Mouse (Mus musculus) v-Abl transformed pro-B cells (cell line): ENCODE results near the gene Scn10a.

Experiments
- in situ Hi-C, 2 experiments: fragments of 400-800 bp; cut with MboI; formaldehyde crosslinking; loops; one replicate each; pipeline ENCODE4 v1.15.1; 2025; ENCODE audit not compliant: unreplicated experiment in 2 of 2

Gene Scn10a

DNA sequence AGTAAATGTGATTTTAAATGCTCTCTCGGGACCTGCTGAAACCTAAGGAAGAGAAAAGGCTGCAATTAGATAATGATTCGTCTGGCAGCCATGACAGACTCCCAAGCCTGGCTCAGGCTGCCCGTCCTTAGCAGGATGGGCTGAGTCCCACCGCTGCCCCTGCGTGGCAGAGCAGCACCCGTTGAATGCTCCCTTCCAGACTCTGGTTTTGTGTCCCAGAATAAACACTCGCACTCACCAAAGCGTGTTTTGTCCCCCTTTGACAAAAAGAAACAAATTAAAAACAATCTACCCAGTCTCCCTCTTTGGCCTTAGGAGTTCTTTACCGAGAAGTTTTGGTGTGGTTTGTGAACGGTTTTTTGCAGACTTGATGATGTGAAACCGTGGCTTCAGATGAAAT lies at the start of gene Scn10a:
Gene Scn10a, minus strand, starts transcription at position 101 of the 400 bp plus-strand sequence.
- in situ Hi-C loops = no loop called here

DNA sequence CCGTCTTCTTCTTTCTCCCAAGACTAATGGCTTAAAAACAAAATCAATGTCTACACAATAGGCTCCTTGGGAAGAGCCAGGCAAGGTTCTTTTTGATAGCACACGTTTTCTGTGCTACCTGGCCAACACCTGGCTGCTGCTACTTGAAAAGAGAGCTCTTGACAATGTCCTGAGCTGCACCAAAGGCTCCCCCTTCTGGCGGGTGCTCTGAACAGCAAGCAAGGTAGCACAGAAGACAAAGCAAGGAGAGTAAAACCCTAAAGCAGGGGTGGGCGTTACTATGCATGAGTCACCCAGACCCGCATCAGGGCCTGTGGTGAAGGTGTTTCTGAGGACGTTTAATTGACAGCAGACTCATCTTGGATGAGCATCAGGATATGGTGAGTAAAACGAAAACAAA lies 49.5 kb upstream of the Scn10a start:
- in situ Hi-C loops = no loop called here

GRCm38 (mm10) chr9:119760226-119760625 lies 41.1 kb upstream of the Scn10a start:
- in situ Hi-C loops = no loop called here

DNA sequence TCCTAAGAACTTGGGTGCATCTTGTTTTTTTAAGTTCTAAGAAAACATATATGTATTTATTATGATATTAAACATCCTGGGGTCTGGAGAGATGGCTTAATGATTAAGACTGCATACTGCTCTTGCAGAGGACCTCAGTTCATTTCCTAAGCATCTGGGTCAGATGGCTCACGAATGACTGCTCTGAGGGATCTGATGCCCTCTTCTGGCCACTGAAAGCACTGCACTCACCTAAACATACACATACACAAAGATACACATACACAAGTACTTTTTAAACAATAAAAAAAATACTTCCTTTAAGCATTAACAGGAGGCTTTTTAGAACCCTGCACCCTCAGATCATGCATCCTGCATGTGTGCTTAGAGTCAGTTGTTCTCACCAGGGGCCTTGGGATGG lies 40.3 kb upstream of the Scn10a start:
- in situ Hi-C loops = loop anchor here in 1 of 2 experiments (10.0 kb wide), 1 partner anchor 125 kb away; no protein-coding TSS in a partner anchor

GRCm38 (mm10) chr9:119751507-119751906 lies 32.4 kb upstream of the Scn10a start:
- in situ Hi-C loops = loop anchor here (5.0 to 10.0 kb wide), 5 partner anchors 104 to 294 kb away; no protein-coding TSS in a partner anchor

DNA sequence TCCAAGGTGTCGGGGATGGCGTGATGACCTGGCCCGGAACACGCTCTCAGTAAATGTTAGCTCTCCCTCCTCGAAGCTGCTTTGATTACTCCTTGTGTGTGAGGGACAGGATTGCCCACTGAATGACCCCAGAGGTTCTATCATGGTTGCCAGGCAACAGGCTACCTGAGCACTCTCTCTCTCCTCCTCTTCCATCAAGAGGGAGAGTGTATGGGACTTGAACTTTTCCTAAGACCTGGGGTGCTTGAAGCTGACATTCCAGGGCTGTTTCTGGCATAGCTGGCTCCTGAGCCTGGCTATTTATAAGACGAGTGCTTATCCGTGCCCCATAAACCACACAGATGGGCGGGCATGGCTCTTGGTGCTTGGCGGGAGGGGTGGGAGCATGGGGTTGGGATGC lies 30.0 kb upstream of the Scn10a start:
- in situ Hi-C loops = no loop called here

DNA sequence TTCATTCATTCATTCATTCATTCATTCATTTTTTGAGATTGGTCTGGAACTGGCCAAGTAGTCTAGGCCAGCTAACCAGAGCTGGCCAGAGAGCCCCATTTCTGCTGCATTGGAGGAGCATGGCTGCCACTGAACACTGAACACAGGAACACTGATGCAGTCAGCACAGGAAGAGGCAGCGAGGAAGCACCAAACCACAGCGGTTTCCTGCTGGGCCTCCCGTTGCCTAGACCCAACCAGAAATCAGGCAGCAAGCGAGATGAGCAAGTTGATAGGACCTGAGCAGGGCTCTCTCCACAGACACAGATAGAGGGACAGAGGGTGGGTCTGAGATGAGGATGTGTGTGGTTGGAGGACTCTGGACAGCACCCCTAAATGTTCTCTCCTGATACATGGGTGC lies 24.8 kb upstream of the Scn10a start:
- in situ Hi-C loops = no loop called here

DNA sequence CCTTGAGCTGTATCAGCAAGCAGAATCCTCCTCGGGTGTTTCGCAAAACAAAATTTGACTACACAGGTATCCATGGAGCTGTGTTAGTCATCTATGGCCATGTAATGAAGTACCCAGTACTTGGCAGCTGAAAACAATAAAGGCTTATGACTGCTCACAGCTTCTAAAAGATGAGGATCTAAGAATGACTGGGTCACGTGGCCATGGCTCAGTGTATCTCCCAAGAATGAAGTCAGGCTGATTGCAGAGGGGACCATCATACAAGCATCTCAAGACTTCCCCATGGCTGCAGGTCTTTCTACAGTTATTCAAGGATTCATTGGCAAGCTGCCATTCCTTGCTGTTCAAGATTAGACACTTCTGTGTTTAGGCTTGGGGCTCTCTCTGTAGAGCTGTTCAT lies 24.2 kb upstream of the Scn10a start:
- in situ Hi-C loops = no loop called here

DNA sequence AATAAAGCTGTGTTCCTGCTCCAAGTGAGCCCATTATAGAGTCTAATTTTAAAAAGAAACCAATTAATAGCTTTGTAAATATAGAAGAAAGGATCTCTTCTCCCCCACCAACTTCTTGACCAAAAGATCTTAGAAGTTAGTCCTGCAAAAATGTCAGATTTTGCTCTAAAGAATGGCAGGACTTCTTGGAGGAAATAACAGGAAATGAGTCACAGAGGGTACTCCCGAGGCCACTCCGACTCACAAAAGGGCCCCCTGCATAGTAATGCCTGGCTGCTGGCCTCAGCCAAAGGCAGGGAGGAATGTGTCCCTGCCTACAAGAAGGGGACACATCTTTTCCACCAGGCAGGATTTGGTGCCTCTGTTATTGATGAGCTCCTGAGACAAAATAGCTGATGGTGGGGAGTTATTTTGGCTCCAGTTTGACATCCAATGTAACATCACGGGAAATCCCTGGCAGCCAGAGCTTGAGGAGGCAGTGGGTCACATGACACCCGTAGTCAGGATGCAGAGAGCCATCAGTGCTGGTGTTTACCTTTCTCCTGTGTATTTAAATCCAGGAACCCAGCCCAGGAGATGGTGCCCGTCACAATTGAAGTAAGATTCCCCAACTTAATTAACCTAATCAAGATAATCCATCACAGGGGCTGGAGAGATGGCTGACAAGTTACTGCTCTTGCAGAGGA lies 22.1 kb upstream of the Scn10a start:
- in situ Hi-C loops = no loop called here

DNA sequence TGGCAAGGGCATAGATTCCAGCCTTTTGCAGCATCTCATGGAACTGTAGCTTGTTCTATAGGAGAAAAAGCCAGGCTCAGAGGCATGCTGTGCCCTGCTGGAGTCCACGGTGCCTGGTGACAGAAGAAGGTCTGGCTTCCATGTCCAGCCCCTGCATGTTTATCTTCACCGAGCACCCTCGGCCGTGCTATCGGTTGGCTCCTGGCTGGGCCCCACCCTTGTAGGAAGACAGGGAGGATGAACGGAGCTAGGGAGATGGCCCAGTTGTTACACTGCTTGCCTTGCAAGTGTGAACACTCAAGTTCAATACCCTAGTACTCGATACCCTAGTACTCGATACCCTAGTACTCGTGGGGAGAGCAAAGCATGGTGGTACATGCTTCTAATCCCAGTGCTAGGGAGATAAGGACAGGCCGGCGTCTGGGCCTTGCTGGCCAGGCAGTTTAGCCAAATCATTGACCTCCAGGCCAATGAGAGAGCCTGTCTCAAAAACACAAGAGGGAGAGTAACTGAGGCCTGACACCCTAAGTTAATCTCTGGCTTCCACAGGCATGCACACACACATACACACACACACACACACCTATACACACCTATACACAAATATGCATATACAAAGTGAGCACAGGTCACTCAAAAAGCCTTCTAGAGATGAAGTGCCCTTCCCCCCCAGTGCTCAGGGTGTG lies 9.4 kb upstream of the Scn10a start:
- in situ Hi-C loops = no loop called here

DNA sequence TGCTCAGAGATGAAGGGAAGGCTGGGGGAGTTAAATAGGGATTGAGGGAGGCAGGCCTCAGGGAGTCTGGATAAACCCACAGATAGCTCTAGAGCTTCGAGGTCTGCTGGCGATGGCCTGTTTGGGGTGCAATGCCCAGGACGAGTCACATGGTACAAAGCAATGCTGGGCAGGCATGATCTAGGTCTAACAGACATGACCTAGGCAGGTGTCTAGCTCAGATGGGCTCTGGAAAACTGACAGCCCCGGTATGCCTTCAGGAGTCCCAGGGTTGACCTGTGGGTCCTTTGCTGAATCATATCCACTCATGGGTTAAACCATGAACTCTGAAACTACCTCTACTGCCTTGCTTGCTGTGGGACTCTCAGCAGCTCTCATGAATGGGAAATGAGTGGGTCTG lies 7.9 kb upstream of the Scn10a start:
- in situ Hi-C loops = no loop called here

- in situ Hi-C loops = no loop called here
These were observed 6.3 kb upstream of the Scn10a start for GRCm38 (mm10) chr9:119725293-119725862.

DNA sequence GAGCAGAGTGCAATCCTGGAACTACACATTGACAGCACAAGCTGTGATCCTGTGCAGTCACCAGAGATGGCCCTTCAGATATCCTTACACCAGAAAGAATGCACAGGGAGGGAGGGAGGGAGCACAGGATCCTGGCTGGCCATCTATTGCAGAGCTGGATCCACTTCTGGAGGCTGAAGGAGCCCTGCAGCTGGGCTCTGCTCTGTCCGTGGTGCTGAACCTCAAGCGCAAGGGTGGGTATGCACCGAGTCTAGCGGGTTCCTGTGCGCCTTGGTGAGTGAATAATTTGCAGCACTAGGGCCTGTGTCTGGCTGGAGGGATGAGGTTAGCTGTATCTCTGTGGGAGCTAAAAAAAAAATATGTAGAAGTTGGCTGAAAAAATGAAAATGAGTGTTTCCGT lies 12.4 kb downstream of the Scn10a start:
- in situ Hi-C loops = no loop called here

DNA sequence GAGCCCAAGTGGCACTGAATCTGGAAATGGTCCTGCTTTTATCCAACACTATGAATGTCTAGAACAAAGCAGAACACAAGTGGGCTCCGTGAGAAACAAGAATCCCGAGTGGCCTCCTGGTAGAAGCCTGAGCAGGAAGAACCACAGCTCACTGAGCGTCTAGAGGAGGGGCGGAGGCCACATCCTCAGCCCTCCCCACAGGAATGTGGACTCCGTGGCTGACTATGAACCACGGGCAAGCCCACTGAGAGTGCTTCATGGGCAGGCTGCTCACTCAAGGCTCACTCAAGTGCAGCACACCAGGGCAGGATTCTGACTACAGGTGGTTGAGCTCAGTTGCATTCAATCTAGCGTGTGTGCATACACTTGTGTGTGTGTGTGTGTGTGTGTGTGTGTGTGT lies 27.6 kb downstream of the Scn10a start:
- in situ Hi-C loops = no loop called here

DNA sequence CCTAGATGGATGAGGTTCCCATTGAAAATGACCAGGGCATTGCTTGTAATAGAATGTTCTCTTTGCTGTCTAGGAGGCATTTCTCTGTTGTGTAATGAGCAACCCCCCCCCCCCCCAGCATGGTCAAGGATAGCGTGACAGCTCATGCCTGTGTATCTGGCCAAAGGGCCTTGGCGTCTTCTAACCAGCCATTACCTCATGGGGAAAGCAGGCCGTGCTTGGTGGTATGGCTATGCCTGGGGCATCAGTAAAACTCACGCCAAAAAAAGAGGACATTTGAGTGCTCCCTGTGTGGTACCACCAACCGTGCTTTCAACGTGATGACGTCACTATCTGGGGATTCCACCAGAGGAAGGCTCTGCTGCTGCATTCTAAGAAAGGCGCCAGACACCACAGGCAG lies 28.1 kb downstream of the Scn10a start:
- in situ Hi-C loops = no loop called here

DNA sequence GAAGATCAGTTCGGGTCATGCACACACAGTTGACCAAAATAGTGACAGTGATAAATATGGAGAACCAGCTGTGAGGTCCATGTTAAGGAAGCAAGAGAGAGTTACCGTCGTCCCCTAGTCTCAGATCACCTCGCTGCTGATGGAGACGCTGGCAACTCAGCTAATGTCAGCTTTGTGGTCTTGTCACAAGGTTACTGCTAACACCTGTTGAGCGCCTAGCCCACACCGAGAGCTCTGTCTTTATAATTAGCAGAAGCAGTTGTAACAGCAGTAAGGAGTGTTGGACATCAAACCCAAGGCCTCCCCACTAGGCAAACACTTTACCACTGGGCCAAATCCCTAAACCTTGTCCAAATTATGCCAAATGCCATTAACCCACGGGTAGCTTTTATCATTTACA lies 31.2 kb downstream of the Scn10a start:
- in situ Hi-C loops = no loop called here

DNA sequence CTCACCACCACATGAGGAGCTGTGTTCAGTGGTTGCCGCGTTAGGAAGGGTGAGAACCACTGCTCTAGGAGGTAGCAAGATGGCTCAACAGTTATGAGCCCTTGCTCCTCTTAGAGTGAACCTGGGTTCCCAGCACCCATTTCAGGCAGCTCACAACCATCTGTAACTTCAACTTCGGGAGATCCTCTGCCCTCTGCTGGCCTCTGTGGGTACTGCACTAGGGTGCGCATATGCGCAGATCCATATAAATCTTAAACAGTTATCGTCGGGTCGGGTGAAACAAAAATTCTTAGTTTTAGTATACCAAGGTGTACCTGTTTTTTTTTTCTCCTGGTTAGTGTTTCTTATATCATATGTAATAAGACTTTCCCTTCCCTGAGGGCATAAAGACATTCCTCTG lies 32.9 kb downstream of the Scn10a start:
- in situ Hi-C loops = no loop called here

- in situ Hi-C loops = no loop called here
These were observed 38.2 kb downstream of the Scn10a start for GRCm38 (mm10) chr9:119680896-119681295.

DNA sequence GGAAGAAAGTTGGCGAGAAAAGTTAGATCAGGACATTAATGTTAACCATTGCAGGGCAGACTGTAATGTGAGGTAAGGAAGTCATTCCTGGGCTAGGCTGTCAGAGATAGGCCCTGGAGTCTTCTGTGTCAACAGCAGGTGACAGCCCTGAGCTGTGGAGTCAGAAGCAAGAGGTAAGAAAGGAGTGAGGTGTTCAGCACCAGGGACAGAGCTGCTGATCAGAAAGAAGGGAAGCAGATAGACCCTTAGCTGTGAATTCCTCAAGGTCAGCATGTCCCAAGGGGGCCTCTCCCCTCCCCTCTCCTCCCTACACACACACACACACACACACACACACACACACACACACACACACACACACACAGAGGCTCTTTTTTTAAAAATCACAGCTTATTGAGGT lies 55.0 kb downstream of the Scn10a start:
- in situ Hi-C loops = no loop called here

- in situ Hi-C loops = no loop called here
These were observed 63.0 kb downstream of the Scn10a start for GRCm38 (mm10) chr9:119656111-119656510.

- in situ Hi-C loops = no loop called here
These were observed 65.4 kb downstream of the Scn10a start for GRCm38 (mm10) chr9:119653758-119654157.
